Mouse (Mus musculus) cerebral cortex, adult 2 months (tissue): ENCODE data around the gene Zdhhc16.

Experiments used
- WGBS: fragments of 180-500 bp; shearing (Covaris S2); methylation state at CpG from one replicate; pipeline ENCODE4 v1.1.7; 2018; 5-methylcytosine and 5-hydroxymethylcytosine counted together

Zdhhc16 gene

DNA sequence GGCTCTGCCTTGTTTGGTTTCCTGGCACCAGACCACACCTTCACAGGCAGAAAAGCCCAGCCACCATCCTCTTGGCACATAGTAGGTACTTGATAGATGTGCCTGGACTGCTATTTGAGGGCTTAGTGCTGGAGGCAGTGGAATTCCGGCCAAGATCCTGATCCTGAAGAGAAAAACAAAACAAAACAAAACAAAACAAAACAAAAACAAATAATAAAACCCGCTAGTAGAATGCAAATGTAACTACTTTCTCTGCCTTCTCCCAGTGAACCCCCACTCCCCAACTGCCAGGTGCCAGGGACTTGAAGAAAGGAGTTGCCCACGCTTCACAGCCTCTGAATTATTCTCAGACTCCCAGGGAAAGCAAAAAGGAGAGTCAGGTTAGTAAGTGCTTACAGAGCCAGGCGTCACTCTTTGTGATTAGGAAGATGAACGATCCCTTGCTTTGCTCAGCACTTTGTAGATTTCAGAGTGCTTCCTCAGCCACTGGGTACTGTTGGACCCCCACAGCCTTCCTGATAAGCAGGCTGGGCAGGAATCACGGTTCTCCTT is 58.7 kb downstream of the Zdhhc16 start:
- 47% methylated on average over 6 of the region's 6 CpGs for WGBS

GRCm38 (mm10) chr19:41992971-41993370 is 59.7 kb downstream of the Zdhhc16 start:
- WGBS, result 54% methylated on average over 2 of the region's 2 CpGs

- WGBS, result 25% methylated on average over 6 of the region's 6 CpGs
Measured at GRCm38 (mm10) chr19:41993484-41993883, 60.2 kb downstream of the Zdhhc16 start.
